Mouse (Mus musculus) MEL-GATA-1-ER (cell line): Measurements from ENCODE around the gene Traf2.

Experiments used
- DNase-seq: peaks from one replicate; pipeline ENCODE4 v3.0.0-alpha.2; 2012; ENCODE audit warnings: low read depth; ENCODE audit errors: extremely low read depth

The Traf2 gene

DNA sequence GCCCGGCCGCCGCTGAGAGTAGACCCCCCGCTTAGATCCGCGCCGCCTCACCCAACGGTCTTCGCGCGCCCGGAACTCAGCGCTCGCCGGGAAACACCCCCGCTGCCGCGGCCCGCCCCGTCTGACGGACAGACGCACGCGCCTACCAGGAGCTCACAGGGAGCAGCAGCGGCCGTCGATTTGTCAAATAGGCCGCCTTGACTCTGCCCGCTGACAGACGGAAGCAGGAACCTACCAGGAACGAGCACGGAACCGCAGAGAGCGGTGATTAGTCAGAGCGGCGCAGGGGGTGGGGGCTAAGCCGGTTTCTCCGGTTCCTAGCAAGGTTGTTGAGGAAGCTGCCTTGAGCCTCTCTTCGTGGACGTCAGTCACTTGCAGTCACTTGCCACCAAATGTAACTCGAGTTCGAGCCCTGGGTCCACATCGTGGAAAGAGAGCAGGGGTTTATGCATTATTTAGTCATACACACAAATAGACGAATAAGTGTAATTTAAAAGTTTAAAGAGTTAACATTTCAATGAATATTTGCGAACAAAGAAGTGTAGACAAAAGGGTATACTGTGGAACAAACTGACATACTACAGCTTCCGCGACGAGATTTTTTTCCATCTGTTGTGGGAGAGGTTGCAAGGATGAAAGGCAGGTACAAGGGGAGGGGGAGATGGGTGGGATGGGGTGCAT is at the start of gene Traf2:
Gene Traf2, minus strand, starts transcription at position 130 of the 681 bp plus-strand sequence.
- DNase-seq = peak; percentile 98

DNA sequence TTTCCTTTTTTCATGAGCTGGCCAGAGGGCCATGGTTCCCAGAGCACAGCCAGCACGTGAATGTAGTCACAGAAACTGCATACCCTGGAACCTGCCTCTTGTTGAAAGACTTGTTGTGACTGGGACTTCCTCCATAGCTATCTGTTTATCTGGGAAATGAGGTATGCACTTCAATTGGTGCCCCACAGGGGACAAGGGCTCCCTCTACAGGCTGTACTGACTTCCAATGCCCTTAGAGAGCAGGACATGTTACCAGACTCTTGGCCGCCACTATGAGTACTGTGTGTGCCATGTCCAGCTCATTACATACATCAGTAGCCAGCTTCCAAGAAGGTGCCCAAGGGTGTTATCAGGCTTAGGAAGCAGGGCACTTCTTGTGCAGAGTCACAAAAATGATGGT is 45.1 kb upstream of the Traf2 start:
- no peak for DNase-seq

DNA sequence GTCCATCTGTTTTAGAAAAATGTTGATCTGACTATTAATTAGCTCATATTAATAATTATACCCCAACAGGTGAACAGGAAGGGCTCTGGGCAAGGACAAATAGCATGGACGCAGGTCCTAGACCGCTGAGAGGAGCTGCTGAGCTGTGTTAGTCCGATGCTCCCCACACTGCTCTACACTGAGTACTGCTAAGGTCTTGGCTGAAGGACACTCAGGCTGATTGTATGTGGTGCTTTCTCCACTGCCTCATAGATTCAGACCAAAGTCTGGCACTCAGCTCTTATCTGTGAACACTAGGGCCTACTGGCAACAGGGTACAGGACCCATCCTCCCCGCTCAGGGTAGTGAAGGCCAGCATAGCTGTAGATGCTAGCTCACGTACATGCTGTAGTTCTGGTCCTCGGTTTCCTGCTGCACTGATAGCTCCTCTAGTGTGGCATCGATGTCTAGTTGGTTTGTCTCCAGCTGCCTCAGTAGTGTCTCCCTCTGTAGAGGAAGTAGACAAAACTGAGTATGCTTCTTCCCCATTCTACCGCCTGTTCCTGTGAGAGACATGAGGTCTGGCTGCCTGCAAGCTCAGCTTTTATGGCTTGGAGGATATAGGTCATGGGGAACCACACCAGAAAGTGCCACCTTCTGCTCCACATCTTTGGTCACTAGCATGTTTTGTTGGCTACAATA is 41.6 kb upstream of the Traf2 start:
- DNase-seq = no peak

DNA sequence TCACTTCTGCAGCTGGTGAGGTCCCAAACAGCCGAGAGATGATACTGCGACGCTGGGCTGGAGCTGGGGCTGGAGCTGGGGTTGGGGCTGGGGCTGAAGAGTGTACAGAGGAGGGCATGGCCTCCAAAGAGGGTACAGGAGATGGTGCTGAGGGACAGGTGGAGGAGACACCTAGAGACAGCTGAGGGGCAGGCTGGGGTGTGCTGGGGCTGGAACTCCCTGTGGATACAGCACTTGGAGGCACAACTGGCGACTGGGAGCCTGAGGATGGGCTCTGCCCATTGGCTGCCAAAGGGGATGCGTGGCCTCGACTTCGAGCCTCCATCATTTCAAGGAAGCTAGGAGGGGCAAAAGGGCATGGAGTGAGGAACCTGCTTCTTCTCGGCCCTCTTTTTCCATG is 40.5 kb upstream of the Traf2 start:
- DNase-seq = no peak

DNA sequence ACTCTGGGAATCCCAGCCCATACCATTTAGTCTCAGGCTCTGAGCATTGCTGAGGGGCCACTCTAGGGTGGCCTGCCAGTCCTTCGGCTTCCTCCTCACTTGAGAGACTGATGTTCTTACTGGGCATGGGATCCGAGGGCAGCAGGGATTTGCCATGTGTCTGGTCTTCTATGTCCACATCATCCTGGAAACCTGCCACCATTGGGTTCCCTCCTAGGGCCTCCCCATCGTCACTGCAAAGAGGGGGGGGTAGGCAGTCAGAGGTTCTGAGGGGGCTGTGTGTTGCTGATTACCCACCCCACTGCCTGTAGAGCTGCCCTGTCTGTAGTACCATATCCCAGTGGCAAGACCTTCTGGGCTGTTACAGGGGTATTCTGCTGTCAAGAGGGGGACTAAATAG is 38.9 kb upstream of the Traf2 start:
- DNase-seq = no peak

DNA sequence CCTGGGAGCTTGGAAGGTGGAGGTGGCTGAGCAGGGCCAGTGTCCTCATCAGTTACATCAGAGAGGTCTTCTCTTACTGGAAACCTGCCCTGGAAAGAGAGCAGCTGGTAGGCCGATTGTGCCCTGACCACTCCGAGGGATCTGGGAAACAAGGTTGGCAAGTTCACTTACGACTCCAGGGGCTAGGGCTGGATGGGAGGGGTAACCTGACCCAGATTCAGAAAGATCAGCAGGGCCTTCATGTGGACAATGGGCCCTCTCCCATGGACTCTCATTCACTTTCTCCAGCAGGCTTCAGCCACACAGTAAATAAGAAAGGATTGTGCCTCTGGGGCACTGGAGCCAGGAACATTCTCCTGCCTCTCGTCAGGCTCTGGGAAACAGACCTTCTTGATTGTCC is 38.1 kb upstream of the Traf2 start:
- DNase-seq = no peak

DNA sequence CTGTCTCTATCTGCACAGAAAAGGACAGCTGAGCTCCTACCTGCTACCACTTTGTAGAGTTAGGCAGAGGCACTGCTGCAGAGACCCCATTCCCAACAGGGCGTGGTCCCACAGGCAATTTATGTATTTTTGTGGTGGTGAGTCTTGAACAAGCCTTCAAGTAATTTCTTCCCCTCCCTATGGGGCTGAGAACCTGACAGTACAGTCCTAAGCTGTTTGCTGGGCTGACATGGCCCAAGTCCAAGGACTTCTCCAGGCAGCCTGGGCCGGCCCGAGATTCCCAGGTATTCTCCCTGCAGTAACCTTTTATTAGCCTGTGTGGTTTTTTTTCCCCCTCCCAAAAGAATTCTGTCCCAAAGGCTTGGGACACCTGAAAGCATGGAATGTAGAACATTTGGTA is 37.4 kb upstream of the Traf2 start:
- DNase-seq = no peak

DNA sequence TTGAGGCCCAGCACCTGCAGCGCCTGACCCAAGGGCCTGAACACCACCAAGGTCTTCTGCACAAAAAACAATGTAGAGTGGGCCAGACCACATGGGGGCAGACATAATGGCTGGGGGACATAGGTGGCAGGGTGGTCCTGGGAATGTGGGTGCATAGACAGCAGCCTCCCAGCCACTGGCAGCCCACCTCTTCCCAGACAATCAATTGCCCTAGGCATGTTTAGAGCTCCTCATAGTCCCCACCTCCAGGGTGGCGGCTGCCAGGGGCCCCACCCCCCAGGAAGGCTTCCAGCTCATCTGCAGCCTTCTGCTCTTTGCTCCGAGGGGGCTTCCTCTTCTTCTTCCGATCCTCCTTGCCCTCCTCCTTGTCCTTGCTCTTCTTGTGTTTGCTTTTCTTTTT is 36.8 kb upstream of the Traf2 start:
- DNase-seq = no peak

DNA sequence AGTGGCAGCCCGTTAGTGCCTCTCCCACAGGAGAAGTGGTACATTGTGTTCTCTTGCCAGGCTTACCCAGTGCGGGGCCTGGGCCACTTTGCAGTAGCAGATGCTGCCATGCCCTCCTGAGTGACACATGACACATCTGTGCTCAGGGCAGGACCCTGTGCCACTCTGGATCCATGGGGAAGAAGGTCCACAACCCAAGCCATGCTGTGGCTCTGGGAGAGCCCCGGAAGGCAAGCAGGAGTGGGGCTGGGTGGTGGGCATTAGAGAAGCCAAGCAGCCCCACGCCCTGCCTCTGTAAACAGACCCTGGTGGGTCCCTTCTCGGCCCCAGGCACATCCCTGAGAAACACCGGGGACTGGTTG is 36.4 kb upstream of the Traf2 start:
- no peak for DNase-seq

DNA sequence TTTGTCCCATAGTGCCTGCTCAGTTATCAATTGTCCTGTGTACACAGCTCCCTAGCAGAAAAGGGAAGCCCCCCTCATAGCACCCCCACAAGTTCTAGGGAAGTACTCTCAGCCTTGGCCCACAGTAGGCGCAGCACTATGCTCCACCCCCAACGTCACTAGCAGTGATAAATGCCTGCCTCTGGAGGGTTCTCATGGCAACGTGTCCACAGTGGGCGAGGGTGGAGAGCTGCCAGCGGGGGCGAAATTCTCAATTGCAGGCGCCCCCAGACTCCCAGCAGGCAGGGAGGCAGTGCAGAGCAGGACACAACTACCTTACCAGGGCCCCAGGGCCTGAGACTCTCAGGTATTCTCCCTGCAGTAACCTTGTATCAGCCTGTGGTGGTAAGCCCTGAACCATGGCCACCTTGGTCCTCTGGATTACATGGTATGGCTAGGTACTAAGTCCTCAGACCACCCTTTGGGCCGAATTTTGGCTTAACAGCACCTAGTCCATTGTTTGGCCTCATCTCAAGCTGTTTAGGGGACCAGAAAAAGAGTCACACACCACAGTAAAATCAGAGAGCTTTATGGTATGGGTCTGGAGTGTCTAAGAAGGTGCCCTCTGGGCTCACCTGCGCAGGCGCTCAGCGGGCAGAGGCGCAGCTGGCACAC is 35.9 kb upstream of the Traf2 start:
- peak; percentile 47 for DNase-seq

DNA sequence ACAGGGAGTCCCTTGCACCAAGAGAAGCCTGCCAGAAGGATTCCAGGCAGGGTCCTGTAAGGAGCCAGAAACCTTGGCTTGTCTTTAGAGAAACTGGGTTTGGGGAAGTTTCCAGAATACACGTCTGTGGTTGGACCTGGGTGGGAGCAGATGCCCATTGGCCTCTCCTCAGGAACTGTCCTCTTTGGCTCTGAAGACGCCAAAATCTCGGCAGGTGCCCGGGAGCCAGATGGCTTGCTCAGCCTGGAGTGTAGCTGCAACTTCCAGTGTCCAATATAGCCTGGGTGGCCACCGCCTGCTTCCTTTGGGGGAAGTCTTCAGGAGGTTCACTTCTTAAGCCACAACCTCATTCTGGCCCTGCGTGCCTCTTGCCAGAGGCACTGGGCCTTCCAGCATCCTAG is 35.2 kb upstream of the Traf2 start:
- DNase-seq = no peak

DNA sequence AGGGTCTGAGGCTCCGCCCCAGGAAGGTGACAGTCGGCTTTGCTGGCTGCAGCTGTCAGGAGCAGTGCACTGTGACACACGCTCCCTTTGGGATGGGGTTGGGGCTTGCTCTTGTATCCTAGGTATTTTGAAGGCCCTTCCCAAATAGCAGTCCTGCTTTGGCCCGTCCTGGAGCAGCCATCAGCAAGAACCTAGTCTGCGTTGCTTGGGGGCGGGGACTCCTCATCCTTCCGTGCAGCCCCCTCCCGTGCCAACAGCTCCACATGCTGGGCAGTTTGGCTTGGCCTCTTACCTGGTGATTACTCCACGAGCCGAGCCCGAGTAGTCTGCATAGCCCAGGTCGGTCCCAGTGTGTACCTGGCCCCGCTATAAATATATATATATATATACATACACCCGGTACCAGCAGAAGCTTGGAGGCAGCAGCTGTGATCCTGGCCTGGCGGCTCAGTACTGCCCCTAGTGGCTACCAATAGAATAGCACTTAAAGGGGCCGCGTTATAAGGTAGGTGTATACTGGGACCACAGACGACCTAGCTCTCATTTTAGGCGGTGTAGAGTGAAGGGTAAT is 34.6 kb upstream of the Traf2 start, which contains the start of gene Ajm1:
Gene Ajm1, minus strand, starts transcription at position 464 of the 571 bp plus-strand sequence.
- peak; percentile 61 for DNase-seq

DNA sequence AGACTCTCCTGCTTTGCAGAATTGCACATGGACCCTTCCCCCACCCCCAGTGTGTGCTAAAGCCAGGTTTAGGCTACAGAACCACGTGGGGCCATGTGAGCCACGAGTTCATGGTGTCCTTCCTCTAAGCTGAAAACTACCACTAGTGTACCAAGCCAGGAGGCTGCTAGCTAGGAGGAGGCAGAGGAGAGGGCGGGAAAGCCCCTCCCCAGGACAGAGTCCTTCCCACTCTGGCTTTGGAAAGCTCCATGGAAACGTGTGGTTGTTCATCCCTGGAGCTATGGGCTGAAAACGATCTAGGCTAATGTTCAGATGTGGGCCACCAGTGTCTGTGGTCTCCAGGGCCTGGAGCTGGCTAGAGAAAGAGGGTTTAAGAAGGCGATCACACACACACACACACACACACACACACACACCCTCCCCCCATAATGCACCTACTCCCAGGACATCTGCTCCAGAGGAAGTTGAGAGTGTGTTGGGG is 33.9 kb upstream of the Traf2 start:
- no peak for DNase-seq

DNA sequence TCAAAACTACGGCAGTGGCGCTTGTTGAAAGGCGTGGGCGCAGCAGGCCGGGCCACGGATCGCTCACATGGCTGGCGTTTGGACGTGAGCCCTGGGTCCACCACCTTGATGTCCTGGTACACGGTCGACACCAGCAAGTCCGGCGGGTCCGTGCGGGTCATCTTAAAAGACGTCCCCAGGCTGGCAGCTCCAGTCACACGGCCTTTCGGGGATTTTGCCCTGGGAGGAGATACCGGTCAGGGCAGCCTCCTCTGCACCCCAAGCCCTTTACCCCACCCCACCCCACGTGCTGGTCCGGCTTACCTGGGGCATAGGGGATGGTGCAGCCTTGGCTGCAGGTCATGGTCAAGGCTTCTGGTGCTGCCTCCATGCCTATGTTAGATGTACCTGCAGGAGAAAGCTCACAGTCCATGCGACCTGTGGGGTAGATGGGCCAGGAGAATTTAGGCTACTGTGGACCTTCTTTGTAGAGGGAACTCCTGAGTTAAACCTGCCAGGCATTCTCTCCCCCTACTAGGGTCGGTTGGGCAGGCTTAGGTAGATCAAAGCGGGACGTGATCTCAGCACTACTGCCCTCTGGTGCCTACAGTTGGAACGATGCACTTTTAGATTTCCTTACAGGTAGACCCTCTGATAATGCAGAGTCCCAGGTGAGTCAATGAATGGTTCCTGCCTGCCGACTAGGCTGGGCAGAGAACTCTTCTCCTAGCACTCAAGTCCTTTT is 33.2 kb upstream of the Traf2 start:
- no peak for DNase-seq

DNA sequence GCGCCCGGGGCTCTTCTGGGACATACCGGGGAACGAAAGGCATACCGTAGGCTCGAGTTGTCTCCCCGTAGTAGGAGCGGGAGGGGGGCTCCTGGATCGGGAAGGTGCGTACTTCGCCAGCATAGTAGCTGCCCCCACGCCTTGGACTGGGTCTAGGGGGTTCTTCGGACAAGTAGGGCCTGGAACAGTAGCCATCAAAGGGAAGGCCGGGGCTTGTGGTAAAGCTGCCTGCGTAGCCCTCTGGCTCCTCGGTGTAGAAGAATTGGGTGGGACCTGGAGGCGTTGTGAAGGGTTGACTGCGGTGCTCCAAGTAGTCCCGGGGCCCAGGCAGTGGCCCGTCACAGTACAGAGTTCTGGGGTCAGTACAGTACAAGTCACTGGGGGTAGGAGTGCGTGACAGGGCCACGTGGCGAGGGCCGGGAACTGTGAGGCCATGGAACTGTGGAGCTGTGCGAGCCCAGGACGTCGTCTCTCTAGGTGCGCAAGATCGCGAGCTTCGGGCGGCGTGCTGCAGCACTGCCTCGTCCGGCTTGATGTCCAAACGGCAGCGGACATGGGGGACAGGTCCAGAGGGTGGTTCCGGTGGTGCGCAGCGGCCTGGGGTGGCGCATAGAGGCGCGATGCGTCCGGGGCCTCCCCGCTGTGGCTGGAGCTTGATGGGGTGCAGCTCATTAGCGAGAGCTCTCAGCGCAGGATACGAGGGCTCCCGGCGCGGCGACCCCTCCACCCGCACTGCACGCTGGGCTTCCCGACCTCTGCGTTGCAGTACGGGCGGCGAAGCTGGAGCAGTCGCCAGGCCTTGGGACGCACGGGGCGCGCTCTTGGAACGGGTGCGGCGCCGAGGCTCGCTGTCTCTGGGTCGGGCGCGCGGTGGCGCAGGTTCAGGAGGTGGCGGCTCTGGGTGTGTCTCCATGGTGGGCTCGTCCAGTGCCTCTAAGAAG is 32.3 kb upstream of the Traf2 start:
- DNase-seq = no peak

DNA sequence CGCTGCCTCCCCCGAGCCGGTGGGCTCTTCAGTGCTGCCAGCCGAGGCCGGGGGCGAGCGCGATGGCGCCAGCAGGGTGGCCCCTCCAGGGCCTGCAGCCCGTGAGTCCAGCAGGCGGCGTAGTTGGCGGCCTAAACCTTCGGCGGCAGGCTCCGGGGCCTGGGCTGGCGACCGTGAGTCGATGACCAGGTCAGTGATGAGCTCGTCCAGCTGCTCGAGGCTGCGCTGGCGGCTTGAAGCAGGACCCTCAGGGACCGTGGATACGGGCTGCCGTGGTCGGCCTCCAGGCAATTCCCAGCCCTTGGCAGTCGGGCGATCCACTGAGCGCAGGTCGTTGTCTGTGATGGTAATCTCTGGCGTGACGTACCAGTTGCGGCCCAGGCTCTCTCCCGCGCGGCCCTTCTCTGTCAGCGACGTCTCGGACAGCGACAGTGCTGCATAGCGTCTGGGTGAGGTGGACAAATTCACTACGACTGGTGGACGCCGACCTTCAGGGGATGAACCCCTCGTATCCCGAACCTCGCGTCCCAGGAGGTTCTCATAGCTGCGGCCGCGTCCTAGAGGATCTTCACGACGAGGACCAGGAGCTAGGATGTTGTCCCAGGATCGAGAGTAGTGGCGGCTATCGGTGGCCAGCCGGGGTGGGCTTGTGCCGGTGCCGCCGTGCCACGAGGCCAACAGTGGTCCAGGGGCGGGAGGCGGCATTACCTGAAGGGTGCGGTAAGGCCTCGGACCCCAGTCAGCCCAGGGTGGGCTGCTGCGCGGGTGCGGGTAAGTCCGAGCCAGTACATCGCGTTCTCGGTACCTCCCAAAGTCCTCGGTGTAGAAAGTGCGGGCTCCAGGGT is 31.4 kb upstream of the Traf2 start:
- no peak for DNase-seq

DNA sequence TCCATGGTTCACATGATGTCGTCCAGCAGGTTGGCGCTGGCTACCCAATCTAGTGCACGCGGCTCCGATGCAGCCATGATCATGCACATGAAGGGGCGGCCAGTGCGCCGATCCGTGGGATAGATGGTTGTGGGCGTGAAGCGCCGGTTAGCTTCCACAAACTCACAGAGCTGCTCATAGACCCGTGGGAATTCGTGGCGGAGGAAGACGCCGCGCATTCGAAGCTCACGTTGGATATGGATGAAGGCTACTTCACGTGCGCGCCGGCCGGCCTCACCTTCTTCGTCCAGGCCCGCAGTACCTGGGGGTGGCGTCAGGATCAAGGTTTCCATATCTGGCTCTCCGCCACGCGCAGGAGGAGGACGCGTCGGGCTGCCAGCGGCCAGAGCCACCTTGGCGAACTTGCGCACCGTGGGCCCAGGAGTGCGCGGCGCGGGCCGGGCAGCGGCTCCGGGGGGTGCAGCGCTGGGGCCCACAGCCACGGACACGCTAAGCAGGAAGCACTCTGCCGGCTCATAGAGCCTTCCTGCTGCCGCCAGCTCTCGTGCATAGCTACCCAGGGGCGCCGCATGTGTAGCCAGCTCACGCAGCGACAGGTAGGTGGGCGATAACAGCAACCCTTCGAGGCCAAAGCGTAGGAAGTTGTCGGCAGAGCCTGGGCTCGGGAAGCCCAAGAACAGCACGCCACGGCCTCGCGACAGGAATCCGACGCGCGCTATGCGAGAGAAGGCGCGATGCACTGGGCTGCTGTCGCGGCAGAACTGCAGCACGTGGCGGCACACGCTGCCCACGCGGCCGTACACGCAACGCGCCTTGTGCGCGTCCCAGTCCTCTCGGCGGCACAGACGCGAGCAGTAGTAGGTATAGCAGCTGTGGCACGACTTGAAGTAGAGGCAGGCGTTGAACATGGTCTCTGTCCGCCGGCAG is 30.5 kb upstream of the Traf2 start:
- DNase-seq = no peak

DNA sequence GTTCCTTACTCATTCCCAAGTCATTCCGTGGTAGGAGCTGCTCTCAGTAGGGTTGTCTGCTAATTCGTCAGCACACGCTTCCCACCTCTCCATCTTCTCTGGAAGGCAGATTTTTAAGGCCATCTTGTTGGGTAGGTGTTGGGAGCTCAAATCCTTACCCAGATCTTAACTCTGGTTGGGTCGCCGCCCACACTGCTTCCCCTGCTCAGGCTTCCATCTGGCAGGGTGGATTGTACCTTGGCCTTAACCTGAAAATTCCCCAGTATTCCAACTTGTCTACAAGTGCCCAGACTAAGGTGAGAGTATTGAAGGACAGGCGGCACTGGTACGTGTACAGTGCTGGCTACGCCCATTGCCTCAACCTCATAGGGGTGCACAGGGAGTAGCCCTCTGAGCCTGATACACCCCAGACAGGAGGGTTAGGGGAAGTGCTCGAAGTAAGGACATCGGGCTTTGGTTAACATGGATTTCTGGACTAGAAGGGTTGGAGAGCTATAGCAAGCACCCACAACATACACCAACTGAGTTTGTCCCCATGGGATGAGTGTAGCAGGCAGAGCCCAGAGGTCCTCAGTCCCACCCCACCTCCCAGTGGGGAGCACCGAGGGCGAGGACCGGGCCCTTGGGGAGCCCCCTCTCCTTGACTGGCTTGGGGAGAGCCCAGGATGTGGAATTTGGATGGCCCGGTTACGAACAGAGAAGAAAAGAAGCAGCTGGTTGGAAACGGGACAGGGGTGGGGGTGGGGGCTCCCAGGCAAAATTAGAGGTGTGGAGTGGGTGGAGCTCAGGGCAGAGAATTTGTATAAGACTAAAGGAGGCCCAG is 29.5 kb upstream of the Traf2 start:
- no peak for DNase-seq
